Comparison of ENCODE assay signal across 17 mouse cellular contexts in the genomic region with DNA sequence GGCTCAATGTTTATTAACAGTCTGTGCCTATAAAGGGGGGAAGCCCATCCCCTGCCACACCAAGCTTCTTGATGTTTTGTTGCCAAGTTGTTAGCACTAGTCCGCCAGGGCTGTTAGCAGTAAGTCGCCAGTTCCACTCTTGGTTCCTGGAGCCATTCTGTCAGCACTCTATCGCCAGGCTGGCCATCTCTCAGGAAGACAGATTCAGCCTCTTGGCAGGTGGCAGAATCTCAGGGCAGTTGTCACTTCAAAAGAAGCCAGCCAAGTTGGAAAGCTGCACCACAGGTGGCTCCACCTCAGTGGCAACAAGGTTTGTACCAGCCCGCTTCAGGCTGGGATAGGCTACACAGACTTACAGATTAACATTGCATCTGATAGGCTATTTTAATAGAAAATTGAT.
"Had no signal": no experiment of that assay in that cellular context is flagged by ENCODE, and none has a peak within 500 bp of the region (broad histone marks: within the 10 kb centered on the region; RNA-seq: fewer than 3 reads in every experiment).

No protein-coding gene starts in this region.

- DNase-seq: gastrocnemius, adult 2 months; gastrocnemius, postnatal 10 days; gastrocnemius, postnatal 25 days; heart, adult 2 months; heart, postnatal 4 days; kidney, adult 18-20 months; kidney, adult 8-10 months; kidney, postnatal 10 days; kidney, postnatal 25 days; kidney, postnatal 4 days; liver; liver, embryonic 13.5 days; liver, postnatal 0 days had no signal

- ATAC-seq: hindbrain, embryonic 16.5 days; inflammation-experienced regulatory T-cells, adult 6 months; intestine, embryonic 15.5 days; intestine, postnatal 0 days; liver, postnatal 0 days had no signal
